Mouse (Mus musculus) intestine, postnatal 0 days (tissue): Measurements from ENCODE around the gene Acpp. TPM values are rescaled to one million over a fixed set of nuclear protein-coding genes. Genes with fewer than 3 reads are reported as not detected.

Experiments used
- ATAC-seq: fragments of 200-750 bp; cut with Nextera tagmentation; 2 replicates; pipeline ENCODE4 v1.8.0; 2017; ENCODE audit warnings: mild to moderate bottlenecking, moderate TSS enrichment, moderate library complexity
- H3K27ac ChIP-seq: fragments of 300-500 bp; sonication (generic); 2 replicates; pipeline ENCODE4 v1.5.1; 2014; ENCODE audit warnings: mild to moderate bottlenecking, low read depth, low read length, moderate library complexity
- H3K27me3 ChIP-seq: fragments of 300-500 bp; sonication (generic); replicated peaks from 2 replicates; pipeline ENCODE4 v1.6.1; 2014; ENCODE audit warnings: low read length, mixed read lengths; ENCODE audit not compliant: control insufficient read depth, insufficient read depth
- H3K36me3 ChIP-seq: fragments of 300-500 bp; sonication (generic); 2 replicates; pipeline ENCODE4 v1.6.1; 2014; ENCODE audit warnings: mild to moderate bottlenecking, moderate library complexity; ENCODE audit not compliant: control insufficient read depth, insufficient read depth
- H3K4me1 ChIP-seq: fragments of 300-500 bp; sonication (generic); replicated peaks from 2 replicates; pipeline ENCODE4 v1.6.1; 2014; ENCODE audit warnings: antibody characterized with exemption, low read length, mixed read lengths; ENCODE audit not compliant: control insufficient read depth, insufficient read depth
- H3K4me2 ChIP-seq: fragments of 300-500 bp; sonication (generic); replicated peaks from 2 replicates; pipeline ENCODE4 v1.6.1; 2014; ENCODE audit warnings: low read depth, mild to moderate bottlenecking, moderate library complexity
- H3K4me3 ChIP-seq: fragments of 300-500 bp; sonication (generic); 2 replicates; pipeline ENCODE4 v1.5.1; 2014; ENCODE audit warnings: low read depth, low read length
- H3K9ac ChIP-seq: fragments of 300-500 bp; sonication (generic); 2 replicates; pipeline ENCODE4 v1.6.1; 2014; ENCODE audit warnings: mild to moderate bottlenecking, low read depth, low read length
- H3K9me3 ChIP-seq: fragments of 300-500 bp; sonication (generic); 2 replicates; pipeline ENCODE4 v1.6.1; 2016; ENCODE audit warnings: mixed run types; ENCODE audit not compliant: control insufficient read depth
- CTCF ChIP-seq: sonication (generic); IDR thresholded peaks from 2 replicates; pipeline ENCODE4 v1.5.1; 2016; ENCODE audit warnings: low read depth, mild to moderate bottlenecking, control low read depth, antibody characterized with exemption, moderate library complexity
- WGBS: fragments of 180-500 bp; shearing (Covaris S2); extraction: QIAGEN DNeasy Blood & Tissue Kit; methylation state at CpG from one replicate; pipeline ENCODE4 v1.1.7; 2014; 5-methylcytosine and 5-hydroxymethylcytosine counted together
- polyA plus RNA-seq: library from polyadenylated mRNA; unstranded; fragments of >200 nt; fragmentation: Nextera tagmentation; extraction: Ambion mirVana; gene quantifications from 2 replicates; pipeline ENCODE4 v1.2.1, GENCODE M21; 2015

The Acpp gene
- polyA plus RNA-seq, 1 experiment from 2014 or later: 3.6 TPM

DNA sequence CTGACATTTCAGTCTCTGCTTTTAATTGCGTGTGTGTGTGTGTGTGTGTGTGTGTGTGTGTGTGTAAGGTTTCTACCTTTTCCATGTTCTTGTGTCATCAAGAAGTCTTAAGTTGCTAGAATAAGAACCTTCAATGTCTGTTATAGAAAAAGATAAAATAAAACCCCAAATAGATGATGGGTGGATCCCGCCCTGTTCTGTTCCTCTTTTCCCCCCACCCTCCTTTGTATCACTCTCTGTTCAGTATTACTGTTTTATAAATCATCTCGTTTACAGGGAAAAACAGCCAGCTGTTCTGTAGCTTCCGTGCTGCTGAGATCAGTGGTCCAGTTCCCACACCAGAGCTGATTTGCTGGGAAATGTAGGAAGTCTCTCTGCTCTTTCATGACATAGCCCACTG, 65.5 kb downstream of the Acpp start:
- WGBS: 72% methylated on average over 4 of the region's 4 CpGs
- no peak for TF ChIP-seq CTCF
- Histone ChIP-seq H3K36me3 (no peaks in the 10 kb centered on the region), H3K9me3 (no peaks in the 10 kb centered on the region), H3K9ac (no peak overlapping the region), H3K4me2 (no peak overlapping the region), H3K4me3 (no peak overlapping the region), H3K4me1 (no peaks in the 10 kb centered on the region), H3K27me3 (no peaks in the 10 kb centered on the region), H3K27ac (no peak overlapping the region)
- no peak for ATAC-seq

DNA sequence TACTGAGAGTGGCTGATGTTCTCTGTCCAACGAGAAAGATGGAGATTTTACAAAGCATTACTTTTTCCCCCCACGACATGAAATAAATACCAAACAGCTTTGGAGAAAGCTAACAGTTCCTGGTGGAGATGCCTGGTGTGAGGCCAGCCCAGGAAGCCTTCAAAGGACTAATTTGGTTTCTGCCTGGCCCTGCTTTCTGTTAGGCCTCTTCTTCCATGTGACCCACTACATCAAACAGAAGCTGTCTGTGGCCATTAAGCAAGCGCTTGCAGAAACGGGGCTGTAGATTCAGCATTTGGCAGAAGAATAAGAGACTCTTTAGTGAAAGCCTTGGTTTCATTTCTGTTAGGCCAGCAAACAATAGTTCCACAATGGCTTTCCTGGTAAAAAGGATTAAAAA, 65.9 kb downstream of the Acpp start:
- WGBS: 62% methylated on average over 4 of the region's 4 CpGs
- H3K4me2 ChIP-seq: no peak overlapping the region
- H3K36me3 ChIP-seq: no peaks in the 10 kb centered on the region
- H3K4me3 ChIP-seq: no peak overlapping the region
- H3K9me3 ChIP-seq: no peaks in the 10 kb centered on the region
- H3K27me3 ChIP-seq: no peaks in the 10 kb centered on the region
- H3K9ac ChIP-seq: no peak overlapping the region
- H3K4me1 ChIP-seq: no peaks in the 10 kb centered on the region
- ATAC-seq: no peak
- no peak overlapping the region for H3K27ac ChIP-seq
- TF ChIP-seq CTCF: no peak

- Histone ChIP-seq H3K9ac (no peak overlapping the region), H3K27me3 (no peaks in the 10 kb centered on the region), H3K4me3 (no peak overlapping the region), H3K9me3 (no peaks in the 10 kb centered on the region), H3K4me1 (no peaks in the 10 kb centered on the region), H3K36me3 (no peaks in the 10 kb centered on the region), H3K27ac (peak overlapping the region; percentile 65), H3K4me2 (peak overlapping the region; percentile 46; the same call in 1 of the 2 replicates)
- no peak for TF ChIP-seq CTCF
- ATAC-seq: 0 out of 2 replicates have a peak, but pooled peaks have one; percentile 17
- WGBS: 62% methylated on average over 3 of the region's 3 CpGs
Measured at GRCm38 (mm10) chr9:104269944-104270343, 67.6 kb downstream of the Acpp start.

DNA sequence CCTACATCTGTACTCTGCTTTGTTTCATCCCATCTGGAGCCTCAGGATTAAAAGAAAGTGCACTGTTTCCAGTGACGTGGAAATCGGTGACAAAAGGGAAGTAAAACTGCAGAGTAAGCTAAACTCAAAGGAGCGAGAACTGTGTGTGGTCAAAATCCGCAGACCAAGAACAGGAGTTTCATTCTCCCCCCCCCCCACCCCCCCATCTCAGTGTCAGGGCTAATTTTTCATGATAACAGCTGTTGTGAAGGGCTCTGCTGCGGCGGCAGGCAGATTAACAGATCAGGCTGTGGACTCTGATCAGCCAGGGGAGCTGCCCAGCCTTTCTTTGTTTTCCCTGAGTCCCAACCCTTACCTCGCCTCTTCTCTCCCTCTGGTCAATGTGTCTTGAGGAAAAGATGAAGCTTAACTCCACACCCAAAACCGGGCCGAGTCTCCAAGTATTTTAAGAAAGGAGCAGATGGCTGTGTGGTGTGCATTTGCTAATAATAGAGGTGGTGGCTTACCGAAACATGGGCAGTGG, 68.1 kb downstream of the Acpp start:
- no peaks in the 10 kb centered on the region for H3K4me1 ChIP-seq
- peak; percentile 74 for ATAC-seq
- 14% methylated on average over 10 of the region's 10 CpGs for WGBS
- peak overlapping the region; percentile 46 for H3K4me2 ChIP-seq
- H3K27me3 ChIP-seq: no peaks in the 10 kb centered on the region
- no peaks in the 10 kb centered on the region for H3K36me3 ChIP-seq
- H3K27ac ChIP-seq: peak overlapping the region; percentile 65
- TF ChIP-seq CTCF: no peak
- no peaks in the 10 kb centered on the region for H3K9me3 ChIP-seq
- no peak overlapping the region for H3K4me3 ChIP-seq
- H3K9ac ChIP-seq: no peak overlapping the region

DNA sequence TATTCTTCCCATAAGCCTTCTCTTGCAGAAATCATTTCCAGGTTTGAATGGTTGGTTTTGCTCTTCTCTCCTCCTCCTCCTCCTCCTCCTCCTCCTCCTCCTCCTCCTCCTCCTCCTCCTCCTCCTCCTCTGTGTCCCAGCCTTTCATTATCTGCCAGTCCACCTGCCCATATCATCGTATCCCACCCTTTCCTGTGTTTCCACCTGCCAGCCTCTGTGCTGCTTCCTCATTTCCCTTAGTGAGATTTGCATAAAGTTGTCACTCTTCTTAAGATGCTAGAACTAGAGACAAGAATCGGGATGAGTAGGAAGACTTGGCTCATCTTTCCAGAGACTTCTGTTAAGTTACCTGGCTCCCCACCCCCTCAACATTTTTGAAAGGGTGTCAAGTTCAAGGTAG, 73.0 kb downstream of the Acpp start:
- Histone ChIP-seq H3K9me3 (no peaks in the 10 kb centered on the region), H3K4me3 (no peak overlapping the region), H3K27me3 (no peaks in the 10 kb centered on the region), H3K27ac (no peak overlapping the region), H3K4me2 (no peak overlapping the region), H3K4me1 (peaks cover 6% of the 10 kb centered on the region; the same call in 1 of the 2 replicates), H3K9ac (no peak overlapping the region), H3K36me3 (no peaks in the 10 kb centered on the region)
- no peak for ATAC-seq
- TF ChIP-seq CTCF: no peak
- WGBS: 62% methylated on average over 2 of the region's 2 CpGs

- TF ChIP-seq CTCF: no peak
- H3K9ac ChIP-seq: peak within 1 kb of the TSS; percentile 89
- under 1% methylated on average over 58 of the region's 60 CpGs for whole genome bisulfite sequencing
- H3K4me1 ChIP-seq: peaks cover 6% of the 10 kb centered on the region; the same call in 1 of the 2 replicates
- peak within 1 kb of the TSS; percentile 99 for H3K4me3 ChIP-seq
- no peaks in the 10 kb centered on the region for H3K36me3 ChIP-seq
- no peaks in the 10 kb centered on the region for H3K9me3 ChIP-seq
- H3K4me2 ChIP-seq: peak within 1 kb of the TSS; percentile 66
- peak; percentile 99 for ATAC-seq
- H3K27ac ChIP-seq: peak within 1 kb of the TSS; percentile 95
- H3K27me3 ChIP-seq: no peaks in the 10 kb centered on the region
Measured at GRCm38 (mm10) chr9:104262823-104263352, 74.7 kb downstream of the Acpp start, which contains the start of gene Dnajc13. Gene Dnajc13 (minus strand): TSS chr9:104262930.
